Mouse (Mus musculus): ENCODE measurements around the gene Dram1.

The Dram1 gene

DNA sequence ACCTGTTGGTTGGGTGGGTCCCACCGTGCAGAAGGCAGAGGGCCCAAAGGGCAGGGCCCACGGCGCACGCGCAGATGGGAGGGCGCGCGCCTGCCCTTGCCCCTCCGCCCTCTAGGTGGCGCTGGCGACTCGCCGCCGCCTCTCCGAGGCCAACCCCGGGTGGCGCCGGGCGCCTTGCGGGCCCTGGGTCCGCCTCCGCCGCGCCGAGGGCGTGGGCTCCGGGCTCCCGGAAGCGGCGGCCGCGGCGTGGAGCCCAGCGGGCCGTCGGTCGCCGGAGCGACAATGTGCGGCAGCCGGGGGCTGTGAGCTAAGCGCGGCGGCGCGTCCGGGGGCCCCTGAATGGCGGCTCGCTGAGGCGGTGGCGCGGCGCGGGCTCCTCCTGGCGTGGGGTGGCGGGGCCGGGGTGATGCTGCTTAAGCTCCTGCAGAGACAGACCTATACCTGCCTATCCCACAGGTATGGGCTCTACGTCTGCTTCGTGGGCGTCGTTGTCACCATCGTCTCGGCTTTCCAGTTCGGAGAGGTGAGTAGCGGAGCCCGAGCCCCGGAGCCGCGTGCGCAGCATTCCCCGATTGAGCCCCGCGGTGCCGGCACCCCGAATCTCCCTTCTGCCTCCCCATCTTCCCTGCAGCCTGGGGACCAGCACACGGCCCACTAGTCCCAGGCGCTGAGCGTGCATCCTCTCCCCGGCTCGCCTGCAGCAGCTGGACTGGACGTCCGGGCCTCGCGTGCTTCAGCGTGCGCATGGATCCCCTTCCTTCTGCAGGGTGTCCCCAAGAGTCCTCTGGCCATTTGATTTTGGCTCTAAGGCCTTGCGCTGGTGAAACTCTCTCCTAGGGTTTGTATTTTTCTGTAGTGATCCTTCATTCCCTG is at the start of gene Dram1, which contains the start of gene Gnptab:
Dram1 (minus strand) TSS at position 68 of the 873 bp plus-strand sequence.
Gnptab (plus strand) TSS at position 120 of the 873 bp plus-strand sequence.
- DNase-seq (ENCODE audit: low read depth): peak; percentile 69

GRCm38 (mm10) chr10:88427998-88428397 is 49.1 kb upstream of the Dram1 start:
- no peak for DNase-seq (ENCODE audit: low read depth)

GRCm38 (mm10) chr10:88426896-88427295 is 48.0 kb upstream of the Dram1 start:
- DNase-seq (ENCODE audit: low read depth): no peak

GRCm38 (mm10) chr10:88426158-88426816 is 47.4 kb upstream of the Dram1 start:
- DNase-seq (ENCODE audit: low read depth): peak; percentile 48

DNA sequence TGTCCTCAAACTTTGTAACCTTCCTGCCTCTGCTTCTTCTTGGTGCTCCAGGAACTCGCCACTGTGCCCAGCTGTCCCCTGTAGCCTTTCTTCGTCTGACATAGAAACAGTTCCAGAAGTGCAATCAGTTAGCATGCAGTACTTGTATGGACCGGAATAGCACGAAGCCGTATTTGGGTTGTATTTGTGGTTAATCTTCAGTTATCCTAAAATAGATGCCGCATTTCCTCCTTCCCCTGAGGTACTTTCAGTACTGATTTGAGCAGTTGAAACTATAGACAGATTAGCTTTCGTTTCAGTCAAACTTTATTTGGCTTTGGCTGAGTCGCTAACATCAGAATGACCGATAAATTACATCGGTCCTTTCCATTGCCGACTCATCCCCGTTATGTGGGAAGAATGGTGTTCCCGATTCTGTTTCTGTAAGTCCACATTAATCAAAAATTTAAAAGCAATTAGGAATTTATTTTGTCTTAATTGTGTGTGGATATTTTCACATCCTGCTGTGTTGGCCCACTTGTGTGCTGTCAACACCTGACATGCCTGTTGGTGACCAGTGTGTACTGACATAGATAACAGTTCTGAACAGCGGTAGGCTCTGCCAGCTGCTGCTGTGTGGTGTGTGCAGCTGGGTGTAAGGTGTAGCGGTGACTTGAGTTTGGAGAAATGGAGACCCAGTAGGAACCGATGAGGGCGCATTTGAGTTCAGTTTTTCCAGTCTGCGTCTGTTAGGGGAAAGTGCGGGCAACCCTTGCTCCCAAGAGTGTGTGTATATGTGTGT is 42.0 kb upstream of the Dram1 start:
- DNase-seq (ENCODE audit: low read depth): no peak

DNA sequence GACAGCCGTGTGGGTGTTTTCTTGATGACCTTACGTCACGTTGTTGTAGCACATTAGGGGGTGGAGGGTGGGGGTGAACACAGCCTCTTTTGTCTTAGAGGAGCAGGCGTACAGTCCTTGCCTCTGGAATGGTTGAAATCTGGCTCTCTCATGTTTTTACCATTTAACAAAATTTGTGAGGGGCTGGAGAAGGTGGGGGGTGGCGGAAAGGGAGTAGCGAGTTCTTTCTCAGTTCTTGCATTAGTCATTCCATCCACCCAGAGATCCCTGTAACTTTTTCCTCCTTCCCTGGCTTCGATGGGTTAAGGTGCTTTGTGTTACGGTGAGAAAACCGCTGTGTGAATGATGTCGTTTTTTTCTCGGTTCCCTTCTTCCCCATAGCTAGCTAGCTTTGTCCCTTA is 41.3 kb upstream of the Dram1 start:
- no peak for DNase-seq (ENCODE audit: low read depth)

DNA sequence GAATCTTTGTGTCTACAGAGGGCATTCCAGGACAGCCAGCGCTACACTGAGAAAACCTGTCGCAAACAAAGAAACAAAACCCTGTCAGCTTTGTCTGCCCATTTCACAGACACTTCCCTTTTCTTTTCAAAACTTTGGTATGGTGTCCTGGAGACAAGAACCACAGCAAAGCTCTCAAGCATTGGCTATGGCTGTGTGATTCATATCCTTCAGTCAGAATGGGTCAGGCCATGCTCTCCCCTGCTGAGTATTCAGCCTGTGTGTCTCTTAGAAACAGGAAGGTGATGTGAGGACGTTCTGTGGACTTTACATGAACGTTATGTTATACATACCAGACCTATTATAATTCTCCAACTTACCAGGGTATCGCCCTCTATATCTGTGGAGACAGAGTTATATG is 38.8 kb upstream of the Dram1 start:
- DNase-seq (ENCODE audit: low read depth): peak; percentile 20

DNA sequence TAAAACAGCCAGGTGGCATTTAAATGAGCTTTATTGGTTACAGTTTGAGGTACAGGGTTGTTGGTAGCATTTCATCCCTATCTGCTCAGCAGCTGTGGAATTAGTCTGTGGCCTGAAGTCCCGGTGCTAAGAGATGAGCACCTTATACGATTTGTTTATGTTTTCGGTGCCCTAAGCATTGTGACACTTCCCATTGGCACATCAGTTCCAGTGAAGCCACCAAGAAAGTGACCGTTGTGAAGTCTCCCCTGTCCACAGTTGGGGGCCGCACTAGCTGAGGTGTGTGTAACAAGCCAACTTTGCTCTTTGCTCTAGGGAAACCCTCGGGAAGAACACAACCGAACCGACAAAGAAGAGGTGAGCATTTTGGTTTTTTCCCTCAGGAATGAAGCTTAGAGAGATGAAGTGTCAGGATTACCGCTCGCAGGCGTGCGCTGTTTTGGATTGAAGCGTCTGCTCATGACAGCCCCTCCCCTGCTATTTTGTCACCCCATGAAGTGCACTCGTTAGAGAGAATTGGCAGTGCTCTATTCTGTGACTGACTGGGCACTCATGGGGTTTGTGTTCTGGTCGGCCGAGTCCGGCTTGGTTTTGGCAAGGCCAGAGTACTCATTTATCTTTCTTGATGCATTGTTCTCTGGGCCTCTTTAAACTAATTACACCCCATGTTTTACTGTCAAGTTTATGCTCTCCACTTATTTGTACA is 33.6 kb upstream of the Dram1 start:
- DNase-seq (ENCODE audit: low read depth): no peak

GRCm38 (mm10) chr10:88409751-88410150 is 30.9 kb upstream of the Dram1 start:
- DNase-seq (ENCODE audit: low read depth): no peak

- no peak for DNase-seq (ENCODE audit: low read depth)
Measured at GRCm38 (mm10) chr10:88407875-88408631, 29.2 kb upstream of the Dram1 start.

GRCm38 (mm10) chr10:88405812-88406211 is 26.9 kb upstream of the Dram1 start:
- DNase-seq (ENCODE audit: low read depth): no peak

- no peak for DNase-seq (ENCODE audit: low read depth)
Measured at GRCm38 (mm10) chr10:88404220-88404619, 25.3 kb upstream of the Dram1 start.

DNA sequence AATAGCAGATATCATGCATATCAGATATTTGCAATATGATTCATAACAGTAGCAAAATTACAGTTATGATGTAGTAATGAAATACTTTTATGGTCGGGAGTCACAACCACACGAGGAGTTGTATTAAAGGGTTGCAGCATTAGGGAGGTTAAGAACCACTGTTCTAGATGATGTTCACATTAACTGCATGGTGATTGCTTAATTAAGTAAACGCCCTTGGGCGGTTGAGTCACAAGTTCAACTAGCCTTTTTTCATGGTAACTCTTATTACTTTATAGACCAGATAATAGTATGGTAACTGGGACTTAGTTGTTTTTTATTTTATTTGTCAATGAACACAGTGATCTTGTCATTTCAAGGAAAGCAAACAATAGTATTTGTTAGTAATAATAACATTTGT is 24.1 kb upstream of the Dram1 start:
- no peak for DNase-seq (ENCODE audit: low read depth)

DNA sequence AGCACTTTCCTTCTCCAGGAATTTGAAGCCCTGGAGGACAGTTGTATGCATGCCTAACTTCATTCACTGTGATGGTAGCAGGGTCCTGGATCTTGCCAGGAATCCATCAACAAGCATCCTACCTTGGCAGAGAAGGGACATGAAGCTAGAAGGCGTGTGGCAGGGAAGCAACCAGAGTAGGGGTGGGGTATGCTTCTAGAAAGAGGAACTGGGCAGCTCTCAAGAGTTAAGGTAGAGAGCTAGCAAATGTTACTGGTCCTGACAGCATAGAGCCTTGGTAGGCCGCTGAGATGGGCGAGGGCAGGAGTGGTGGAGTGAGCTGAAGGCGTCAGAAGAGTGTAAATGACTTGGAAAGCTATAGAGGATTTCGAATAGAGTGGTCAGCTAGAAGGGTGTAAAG is 20.4 kb upstream of the Dram1 start:
- no peak for DNase-seq (ENCODE audit: low read depth)

GRCm38 (mm10) chr10:88398668-88399243 is 19.9 kb upstream of the Dram1 start:
- DNase-seq (ENCODE audit: low read depth): no peak

- no peak for DNase-seq (ENCODE audit: low read depth)
Measured at GRCm38 (mm10) chr10:88392181-88392847, 13.4 kb upstream of the Dram1 start.

DNA sequence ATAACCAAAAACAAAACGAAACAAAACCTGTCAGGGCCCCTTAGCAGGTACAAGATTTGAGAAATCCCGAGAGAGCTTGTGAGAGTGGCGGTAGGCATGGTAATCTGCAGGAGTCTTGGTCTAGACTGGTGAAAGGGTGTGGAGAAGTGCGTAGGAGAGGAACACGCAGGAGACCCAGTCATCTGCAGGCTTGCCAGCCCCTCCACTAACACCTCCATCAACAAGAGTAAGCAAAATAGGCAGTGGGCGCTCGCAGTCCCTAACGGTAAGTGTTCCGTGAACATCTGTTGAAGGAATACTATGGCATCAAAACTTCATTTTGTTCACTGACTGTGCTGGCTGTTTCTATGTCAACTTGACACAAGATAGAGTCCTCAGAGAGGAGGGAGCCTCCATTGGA is 12.6 kb upstream of the Dram1 start:
- no peak for DNase-seq (ENCODE audit: low read depth)

DNA sequence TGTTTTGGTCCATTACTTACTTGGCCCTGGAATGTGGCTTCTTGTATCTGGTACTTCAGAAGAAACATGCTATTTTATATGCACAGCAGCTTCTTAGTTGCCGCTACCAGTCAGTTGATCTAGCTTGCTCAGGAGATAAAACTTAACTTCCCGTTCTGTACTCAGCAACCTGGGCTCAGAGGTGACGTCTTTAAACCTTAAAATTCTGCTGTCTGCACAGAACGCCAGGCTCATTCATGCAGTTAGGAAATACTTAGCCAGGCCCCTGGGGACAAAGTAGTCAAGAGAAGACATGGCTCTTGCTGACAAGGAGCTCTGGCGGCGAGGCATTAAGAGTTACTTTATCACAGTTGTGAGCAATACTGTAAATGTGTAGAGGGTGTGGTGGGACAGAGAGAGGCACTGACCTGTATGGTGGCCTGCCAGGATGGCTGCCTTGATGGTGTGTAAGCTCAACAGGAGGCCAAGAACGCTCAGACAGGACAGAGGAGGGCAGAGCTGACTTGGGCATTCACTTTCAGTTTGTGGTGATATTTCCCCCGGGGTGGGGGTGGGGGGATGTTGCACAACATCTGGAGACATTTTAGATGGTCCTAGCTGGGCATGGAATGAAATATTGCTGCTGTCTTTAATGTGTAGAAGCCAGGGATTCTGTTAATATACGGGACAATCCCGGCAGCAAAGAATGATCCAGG is 11.4 kb upstream of the Dram1 start:
- DNase-seq (ENCODE audit: low read depth): no peak

GRCm38 (mm10) chr10:88389576-88389975 is 10.7 kb upstream of the Dram1 start:
- DNase-seq (ENCODE audit: low read depth): no peak

DNA sequence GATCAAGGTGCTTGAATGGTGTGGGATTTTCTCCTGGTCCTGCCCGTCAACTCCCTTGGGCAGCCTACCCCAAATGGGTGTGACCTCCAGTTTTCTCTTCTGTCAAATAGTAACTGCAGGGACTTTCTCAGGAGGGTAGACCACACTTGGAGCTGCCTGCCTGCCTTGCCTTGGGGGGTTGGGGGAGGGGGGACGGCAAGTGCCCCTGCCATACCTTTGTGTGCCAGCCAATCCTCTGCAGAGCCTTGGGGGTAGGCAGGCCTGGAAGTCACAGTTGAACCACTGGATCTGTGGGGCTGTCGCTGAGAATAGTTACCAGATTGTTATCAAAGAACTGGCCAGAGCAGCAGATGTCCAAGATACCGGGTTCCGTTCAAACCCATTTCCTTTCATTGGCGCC is 7.4 kb upstream of the Dram1 start:
- no peak for DNase-seq (ENCODE audit: low read depth)

Data from c-Kit-positive CD71-negative TER-119-negative erythroid progenitor cells, embryonic 14.5 days (primary cell).